Mouse (Mus musculus) ES-Bruce4 (cell line): ENCODE measurements around the gene Arl8b. TPM values are rescaled to one million over a fixed set of nuclear protein-coding genes. Genes with fewer than 3 reads are reported as not detected.

Experiments used
- H3K27ac ChIP-seq: 2 replicates; pipeline ENCODE4 v1.5.1; 2012; ENCODE audit warnings: low read length, inconsistent platforms; ENCODE audit not compliant: insufficient read depth
- H3K27me3 ChIP-seq: 2 replicates; pipeline ENCODE4 v1.6.1; 2012; ENCODE audit warnings: mild to moderate bottlenecking, low read length, inconsistent platforms; ENCODE audit not compliant: control insufficient read depth, poor library complexity, insufficient read depth, severe bottlenecking
- H3K36me3 ChIP-seq: 2 replicates; pipeline ENCODE4 v1.6.1; 2012; ENCODE audit warnings: inconsistent platforms, mild to moderate bottlenecking, low read length, moderate library complexity; ENCODE audit not compliant: control insufficient read depth, poor library complexity, insufficient read depth, severe bottlenecking
- H3K4me1 ChIP-seq: one replicate; pipeline ENCODE4 v1.8.1; 2011; ENCODE audit warnings: low read length; ENCODE audit not compliant: control insufficient read depth, insufficient read depth
- H3K4me3 ChIP-seq: 2 replicates; pipeline ENCODE4 v1.5.1; 2011; ENCODE audit warnings: low read depth, mild to moderate bottlenecking, low read length
- H3K9ac ChIP-seq: 2 replicates; pipeline ENCODE4 v1.6.1; 2012; ENCODE audit warnings: low read depth, mild to moderate bottlenecking, inconsistent platforms; ENCODE audit not compliant: poor library complexity, severe bottlenecking
- H3K9me3 ChIP-seq: replicated peaks from 2 replicates; pipeline ENCODE4 v1.6.1; 2012; ENCODE audit warnings: mild to moderate bottlenecking, low read length, inconsistent platforms; ENCODE audit not compliant: control insufficient read depth, poor library complexity, insufficient read depth, severe bottlenecking
- CTCF ChIP-seq: IDR thresholded peaks from one replicate; pipeline ENCODE4 v1.8.1; 2011; ENCODE audit warnings: low read depth, low read length
- EP300 ChIP-seq: IDR thresholded peaks from 2 replicates; pipeline ENCODE4 v1.6.1; 2011; ENCODE audit warnings: low read depth, low read length; ENCODE audit not compliant: insufficient read depth
- POLR2A ChIP-seq: IDR thresholded peaks from one replicate; pipeline ENCODE4 v1.8.1; 2011; ENCODE audit warnings: low read length; ENCODE audit not compliant: insufficient read depth
- polyA plus RNA-seq: library from polyadenylated mRNA; stranded (reverse); fragments of >200 nt; gene quantifications from 2 replicates; pipeline ENCODE4 v1.2.4, GENCODE M21; 2011; ENCODE audit warnings: low read depth; ENCODE audit not compliant: missing spikeins, insufficient read depth, insufficient read length

Gene Arl8b
- polyA plus RNA-seq, 1 experiment: 82.9 TPM

- Histone ChIP-seq H3K9ac (no peak overlapping the region), H3K36me3 (no peaks in the 10 kb centered on the region), H3K27me3 (no peaks in the 10 kb centered on the region), H3K27ac (no peak overlapping the region), H3K4me3 (no peak overlapping the region), H3K9me3 (no peaks in the 10 kb centered on the region), H3K4me1 (no peaks in the 10 kb centered on the region)
- TF ChIP-seq CTCF (no peak), POLR2A (no peak), EP300 (no peak)
These were observed 12.0 kb upstream of the Arl8b start for GRCm38 (mm10) chr6:108770880-108771279.

- Histone ChIP-seq H3K4me3 (no peak overlapping the region), H3K4me1 (no peaks in the 10 kb centered on the region), H3K9me3 (no peaks in the 10 kb centered on the region), H3K9ac (no peak overlapping the region), H3K36me3 (no peaks in the 10 kb centered on the region), H3K27me3 (no peaks in the 10 kb centered on the region), H3K27ac (no peak overlapping the region)
- TF ChIP-seq EP300 (no peak), CTCF (peak; percentile 91)
These were observed 10.0 kb upstream of the Arl8b start for GRCm38 (mm10) chr6:108772913-108773312.

GRCm38 (mm10) chr6:108773480-108773879, 9.4 kb upstream of the Arl8b start:
- Histone ChIP-seq H3K9ac (no peak overlapping the region), H3K9me3 (no peaks in the 10 kb centered on the region), H3K4me1 (no peaks in the 10 kb centered on the region), H3K4me3 (no peak overlapping the region), H3K27ac (no peak overlapping the region), H3K36me3 (no peaks in the 10 kb centered on the region), H3K27me3 (no peaks in the 10 kb centered on the region)
- TF ChIP-seq CTCF (no peak), EP300 (no peak), POLR2A (no peak)

- no peaks in the 10 kb centered on the region for H3K27me3 ChIP-seq
- no peak overlapping the region for H3K27ac ChIP-seq
- no peak overlapping the region for H3K9ac ChIP-seq
- no peak overlapping the region for H3K4me3 ChIP-seq
- H3K4me1 ChIP-seq: no peaks in the 10 kb centered on the region
- H3K36me3 ChIP-seq: no peaks in the 10 kb centered on the region
- no peaks in the 10 kb centered on the region for H3K9me3 ChIP-seq
- TF ChIP-seq CTCF (no peak), EP300 (no peak), POLR2A (no peak)
These were observed 6.6 kb upstream of the Arl8b start for GRCm38 (mm10) chr6:108776274-108776673.

- Histone ChIP-seq H3K4me1 (no peaks in the 10 kb centered on the region), H3K27ac (no peak overlapping the region), H3K9me3 (no peaks in the 10 kb centered on the region), H3K27me3 (no peaks in the 10 kb centered on the region), H3K4me3 (no peak overlapping the region), H3K36me3 (no peaks in the 10 kb centered on the region), H3K9ac (no peak overlapping the region)
- TF ChIP-seq POLR2A: no peak
- TF ChIP-seq EP300: no peak
- no peak for TF ChIP-seq CTCF
These were observed 5.2 kb upstream of the Arl8b start for GRCm38 (mm10) chr6:108777560-108778287.

- TF ChIP-seq CTCF (no peak), POLR2A (no peak), EP300 (no peak)
- Histone ChIP-seq H3K36me3 (no peaks in the 10 kb centered on the region), H3K4me1 (no peaks in the 10 kb centered on the region), H3K27ac (no peak overlapping the region), H3K9ac (no peak overlapping the region), H3K9me3 (no peaks in the 10 kb centered on the region), H3K27me3 (no peaks in the 10 kb centered on the region), H3K4me3 (no peak overlapping the region)
These were observed 4.5 kb upstream of the Arl8b start for GRCm38 (mm10) chr6:108778399-108778798.
